Mouse (Mus musculus): Measurements from ENCODE around the gene Cxcl17.

Cxcl17 gene

GRCm38 (mm10) chr7:25390986-25391385, 21.7 kb downstream of the Cxcl17 start:
- no peak for DNase-seq (ENCODE audit: low spot score)

- no peak for DNase-seq (ENCODE audit: low spot score)
Measured at GRCm38 (mm10) chr7:25390054-25390770, 22.5 kb downstream of the Cxcl17 start.

- DNase-seq (ENCODE audit: low spot score): no peak
Measured at GRCm38 (mm10) chr7:25388916-25389315, 23.8 kb downstream of the Cxcl17 start.

GRCm38 (mm10) chr7:25387811-25388440, 24.8 kb downstream of the Cxcl17 start:
- DNase-seq (ENCODE audit: low spot score): no peak

GRCm38 (mm10) chr7:25385850-25386555, 26.7 kb downstream of the Cxcl17 start:
- DNase-seq (ENCODE audit: low spot score): peak; percentile 82

GRCm38 (mm10) chr7:25385259-25385658, 27.4 kb downstream of the Cxcl17 start:
- no peak for DNase-seq (ENCODE audit: low spot score)

GRCm38 (mm10) chr7:25384818-25385217, 27.9 kb downstream of the Cxcl17 start:
- DNase-seq (ENCODE audit: low spot score): no peak

- DNase-seq (ENCODE audit: low spot score): no peak
Measured at GRCm38 (mm10) chr7:25384318-25384717, 28.4 kb downstream of the Cxcl17 start.

GRCm38 (mm10) chr7:25383891-25384290, 28.8 kb downstream of the Cxcl17 start:
- no peak for DNase-seq (ENCODE audit: low spot score)

- DNase-seq (ENCODE audit: low spot score): no peak
Measured at GRCm38 (mm10) chr7:25383385-25383784, 29.3 kb downstream of the Cxcl17 start.

GRCm38 (mm10) chr7:25382541-25382940, 30.1 kb downstream of the Cxcl17 start:
- DNase-seq (ENCODE audit: low spot score): no peak

- no peak for DNase-seq (ENCODE audit: low spot score)
Measured at GRCm38 (mm10) chr7:25381284-25381680, 31.4 kb downstream of the Cxcl17 start.

- DNase-seq (ENCODE audit: low spot score): no peak
Measured at GRCm38 (mm10) chr7:25380392-25381283, 32.0 kb downstream of the Cxcl17 start.

- peak; percentile 75 for DNase-seq (ENCODE audit: low spot score)
Measured at GRCm38 (mm10) chr7:25379551-25380351, 32.9 kb downstream of the Cxcl17 start.

GRCm38 (mm10) chr7:25378181-25379100, 34.2 kb downstream of the Cxcl17 start:
- no peak for DNase-seq (ENCODE audit: low spot score)

GRCm38 (mm10) chr7:25377100-25377700, 35.5 kb downstream of the Cxcl17 start:
- no peak for DNase-seq (ENCODE audit: low spot score)

- DNase-seq (ENCODE audit: low spot score): peak; percentile 86
Measured at GRCm38 (mm10) chr7:25376556-25376955, 36.1 kb downstream of the Cxcl17 start.

- no peak for DNase-seq (ENCODE audit: low spot score)
Measured at GRCm38 (mm10) chr7:25372441-25372840, 40.2 kb downstream of the Cxcl17 start.

GRCm38 (mm10) chr7:25369058-25369749, 43.5 kb downstream of the Cxcl17 start, which contains the start of gene Cnfn:
Gene Cnfn (minus strand): TSS chr7:25369724.
- DNase-seq (ENCODE audit: low spot score): no peak

Data from testis, postnatal 10 days (tissue).